Mouse (Mus musculus): ENCODE measurements at regions not wholly inside any gene's neighbourhood (a gene's known extent, or its start where the extent isn't known, plus 50 kb on each side); places are given as distances from the start of the nearest gene placed in this dataset.

- TF ChIP-seq CTCF (IDR thresholded peaks at IDR 0.05; ENCODE audit: borderline replicate concordance, insufficient read depth, low read length) (no peak), POLR2A (IDR thresholded peaks at IDR 0.05; ENCODE audit: low read depth, low read length) (no peak)
- H3K27ac ChIP-seq (ENCODE audit: insufficient read depth, low read length) = no peak overlapping the region
- H3K4me3 ChIP-seq (ENCODE audit: insufficient read depth, low read length) = no peak overlapping the region
- no peaks in the 10 kb centered on the region for H3K4me1 ChIP-seq (ENCODE audit: control insufficient read depth, insufficient read depth, low read length)
Observed at GRCm38 (mm10) chr9:104496220-104496619, 50.9 kb upstream of the Cpne4 start.

- no peaks in the 10 kb centered on the region for H3K4me1 ChIP-seq (ENCODE audit: control insufficient read depth, insufficient read depth, low read length)
- no peak overlapping the region for H3K27ac ChIP-seq (ENCODE audit: insufficient read depth, low read length)
- no peak overlapping the region for H3K4me3 ChIP-seq (ENCODE audit: insufficient read depth, low read length)
- TF ChIP-seq POLR2A (IDR thresholded peaks at IDR 0.05; ENCODE audit: low read depth, low read length) = no peak
- TF ChIP-seq CTCF (IDR thresholded peaks at IDR 0.05; ENCODE audit: borderline replicate concordance, insufficient read depth, low read length) = no peak
Observed at GRCm38 (mm10) chr9:104490696-104491095, 56.4 kb upstream of the Cpne4 start.

- H3K4me3 ChIP-seq (ENCODE audit: insufficient read depth, low read length) = no peak overlapping the region
- no peak overlapping the region for H3K27ac ChIP-seq (ENCODE audit: insufficient read depth, low read length)
- TF ChIP-seq POLR2A (IDR thresholded peaks at IDR 0.05; ENCODE audit: low read depth, low read length) = no peak
- no peak for TF ChIP-seq CTCF (IDR thresholded peaks at IDR 0.05; ENCODE audit: borderline replicate concordance, insufficient read depth, low read length)
- H3K4me1 ChIP-seq (ENCODE audit: control insufficient read depth, insufficient read depth, low read length) = no peaks in the 10 kb centered on the region
Observed at GRCm38 (mm10) chr9:104489383-104489782, 57.7 kb upstream of the Cpne4 start.

GRCm38 (mm10) chr9:104482440-104482839, 64.6 kb upstream of the Cpne4 start:
- Histone ChIP-seq H3K4me3 (ENCODE audit: insufficient read depth, low read length) (no peak overlapping the region), H3K4me1 (ENCODE audit: control insufficient read depth, insufficient read depth, low read length) (no peaks in the 10 kb centered on the region), H3K27ac (ENCODE audit: insufficient read depth, low read length) (no peak overlapping the region)
- TF ChIP-seq CTCF (IDR thresholded peaks at IDR 0.05; ENCODE audit: borderline replicate concordance, insufficient read depth, low read length) = no peak
- no peak for TF ChIP-seq POLR2A (IDR thresholded peaks at IDR 0.05; ENCODE audit: low read depth, low read length)

- H3K27ac ChIP-seq (ENCODE audit: insufficient read depth, low read length) = no peak overlapping the region
- no peaks in the 10 kb centered on the region for H3K4me1 ChIP-seq (ENCODE audit: control insufficient read depth, insufficient read depth, low read length)
- H3K4me3 ChIP-seq (ENCODE audit: insufficient read depth, low read length) = no peak overlapping the region
- no peak for TF ChIP-seq POLR2A (IDR thresholded peaks at IDR 0.05; ENCODE audit: low read depth, low read length)
- TF ChIP-seq CTCF (IDR thresholded peaks at IDR 0.05; ENCODE audit: borderline replicate concordance, insufficient read depth, low read length) = no peak
Observed at GRCm38 (mm10) chr9:104480683-104481082, 66.4 kb upstream of the Cpne4 start.

- TF ChIP-seq POLR2A (IDR thresholded peaks at IDR 0.05; ENCODE audit: low read depth, low read length) = no peak
- no peak for TF ChIP-seq CTCF (IDR thresholded peaks at IDR 0.05; ENCODE audit: borderline replicate concordance, insufficient read depth, low read length)
- no peak overlapping the region for H3K27ac ChIP-seq (ENCODE audit: insufficient read depth, low read length)
Observed at GRCm38 (mm10) chr9:104474831-104475230, 72.3 kb upstream of the Cpne4 start.

GRCm38 (mm10) chr9:104467238-104467637, 79.8 kb upstream of the Cpne4 start:
- H3K4me1 ChIP-seq (ENCODE audit: control insufficient read depth, insufficient read depth, low read length) = no peaks in the 10 kb centered on the region

More at GRCm38 (mm10) chr9:104474831-104475230, 72.3 kb upstream of the Cpne4 start:
- no peaks in the 10 kb centered on the region for H3K4me1 ChIP-seq (ENCODE audit: control insufficient read depth, insufficient read depth, low read length)
- no peak overlapping the region for H3K4me3 ChIP-seq (ENCODE audit: insufficient read depth, low read length)

GRCm38 (mm10) chr9:104463701-104464100, 83.4 kb upstream of the Cpne4 start:
- Histone ChIP-seq H3K4me1 (ENCODE audit: control insufficient read depth, insufficient read depth, low read length) (no peaks in the 10 kb centered on the region), H3K4me3 (ENCODE audit: insufficient read depth, low read length) (no peak overlapping the region), H3K27ac (ENCODE audit: insufficient read depth, low read length) (no peak overlapping the region)
- TF ChIP-seq CTCF (IDR thresholded peaks at IDR 0.05; ENCODE audit: borderline replicate concordance, insufficient read depth, low read length) = no peak
- no peak for TF ChIP-seq POLR2A (IDR thresholded peaks at IDR 0.05; ENCODE audit: low read depth, low read length)

More at GRCm38 (mm10) chr9:104467238-104467637, 79.8 kb upstream of the Cpne4 start:
- Histone ChIP-seq H3K4me3 (ENCODE audit: insufficient read depth, low read length) (no peak overlapping the region), H3K27ac (ENCODE audit: insufficient read depth, low read length) (no peak overlapping the region)
- no peak for TF ChIP-seq POLR2A (IDR thresholded peaks at IDR 0.05; ENCODE audit: low read depth, low read length)
- no peak for TF ChIP-seq CTCF (IDR thresholded peaks at IDR 0.05; ENCODE audit: borderline replicate concordance, insufficient read depth, low read length)

- H3K4me3 ChIP-seq (ENCODE audit: insufficient read depth, low read length) = no peak overlapping the region
- no peaks in the 10 kb centered on the region for H3K4me1 ChIP-seq (ENCODE audit: control insufficient read depth, insufficient read depth, low read length)
- TF ChIP-seq CTCF (IDR thresholded peaks at IDR 0.05; ENCODE audit: borderline replicate concordance, insufficient read depth, low read length) (no peak), POLR2A (IDR thresholded peaks at IDR 0.05; ENCODE audit: low read depth, low read length) (no peak)
- H3K27ac ChIP-seq (ENCODE audit: insufficient read depth, low read length) = no peak overlapping the region
Observed at GRCm38 (mm10) chr9:104460133-104460532, 87.0 kb upstream of the Cpne4 start.

- no peaks in the 10 kb centered on the region for H3K4me1 ChIP-seq (ENCODE audit: control insufficient read depth, insufficient read depth, low read length)
Observed at GRCm38 (mm10) chr9:104457635-104458034, 89.5 kb upstream of the Cpne4 start.

More at GRCm38 (mm10) chr9:104457635-104458034, 89.5 kb upstream of the Cpne4 start:
- H3K4me3 ChIP-seq (ENCODE audit: insufficient read depth, low read length) = no peak overlapping the region
- TF ChIP-seq POLR2A (IDR thresholded peaks at IDR 0.05; ENCODE audit: low read depth, low read length) = no peak
- TF ChIP-seq CTCF (IDR thresholded peaks at IDR 0.05; ENCODE audit: borderline replicate concordance, insufficient read depth, low read length) = no peak
- H3K27ac ChIP-seq (ENCODE audit: insufficient read depth, low read length) = no peak overlapping the region

All from embryonic fibroblast, embryonic 13.5 days (primary cell).